Mouse (Mus musculus) v-Abl transformed pro-B cells (cell line): ENCODE data around the gene Tmem268.

Experiments
- in situ Hi-C, 2 experiments: fragments of 400-800 bp; cut with MboI; formaldehyde crosslinking; loops; one replicate each; pipeline ENCODE4 v1.15.1; 2025; ENCODE audit not compliant: unreplicated experiment in 2 of 2

Tmem268 gene

GRCm38 (mm10) chr4:63558407-63559081, at the start of gene Tmem268:
TSS of gene Tmem268 (plus strand) at chr4:63558781.
- in situ Hi-C loops = loop anchor here in 1 of 2 experiments (5.0 kb wide), 1 partner anchor 186 kb away; no protein-coding TSS in a partner anchor

GRCm38 (mm10) chr4:63512921-63513320, 45.7 kb upstream of the Tmem268 start:
- in situ Hi-C loops = loop anchor here (5.0 to 10.0 kb wide), 4 partner anchors 49 to 439 kb away; no protein-coding TSS in a partner anchor

- in situ Hi-C loops = loop anchor here (5.0 to 10.0 kb wide), 4 partner anchors 48 to 438 kb away; no protein-coding TSS in a partner anchor
These were observed 44.1 kb upstream of the Tmem268 start for GRCm38 (mm10) chr4:63514454-63514984.

DNA sequence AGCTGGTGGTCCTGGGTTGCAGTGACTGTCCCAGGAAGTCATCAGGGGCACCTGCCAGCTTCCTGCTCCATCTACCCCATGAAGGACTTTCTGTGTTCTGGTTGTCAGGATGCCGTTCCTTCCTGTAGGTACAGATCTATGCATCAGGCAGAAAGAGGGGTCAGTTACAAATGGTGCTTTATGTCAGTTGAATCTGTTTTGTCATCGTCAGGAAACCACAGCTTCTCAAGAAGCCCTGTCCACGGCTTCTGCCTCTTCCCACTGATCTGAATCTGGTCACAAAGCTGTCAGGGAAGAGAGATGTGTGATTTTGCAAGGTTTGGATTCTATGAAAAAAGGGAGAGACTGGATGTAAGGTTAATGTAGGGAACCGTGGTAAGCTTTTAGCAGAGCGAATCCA, 43.6 kb upstream of the Tmem268 start:
- in situ Hi-C loops = loop anchor here in 1 of 2 experiments (10.0 kb wide), 1 partner anchor 160 kb away; no protein-coding TSS in a partner anchor

GRCm38 (mm10) chr4:63521813-63522419, 36.7 kb upstream of the Tmem268 start:
- in situ Hi-C loops = no loop called here

GRCm38 (mm10) chr4:63525514-63525913, 33.1 kb upstream of the Tmem268 start:
- in situ Hi-C loops = no loop called here

DNA sequence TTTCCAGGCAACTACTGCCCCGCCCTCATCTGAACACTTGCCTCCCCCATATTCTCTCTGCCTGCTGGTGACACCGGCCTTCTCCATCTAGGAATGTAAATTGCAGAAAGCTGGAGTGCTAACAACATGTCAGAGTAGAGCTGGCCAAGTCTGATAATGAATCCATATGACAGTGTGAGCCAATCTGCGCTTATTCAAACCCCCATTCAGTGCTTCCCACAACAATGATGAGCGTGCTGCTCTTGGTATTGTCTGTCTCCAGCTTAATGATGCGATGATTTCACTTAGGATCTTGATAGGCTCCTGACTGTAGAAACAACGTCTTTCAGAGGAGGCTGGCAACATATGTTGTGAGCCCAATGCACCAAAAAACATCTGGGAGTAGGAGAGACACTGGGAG, 29.6 kb upstream of the Tmem268 start:
- in situ Hi-C loops = no loop called here

GRCm38 (mm10) chr4:63530409-63530808, 28.2 kb upstream of the Tmem268 start:
- in situ Hi-C loops = no loop called here

GRCm38 (mm10) chr4:63537602-63538001, 21.0 kb upstream of the Tmem268 start:
- in situ Hi-C loops = no loop called here

- in situ Hi-C loops = no loop called here
These were observed 16.4 kb upstream of the Tmem268 start for GRCm38 (mm10) chr4:63542209-63542608.

GRCm38 (mm10) chr4:63543746-63544493, 14.7 kb upstream of the Tmem268 start:
- in situ Hi-C loops = no loop called here

GRCm38 (mm10) chr4:63544494-63545230, 13.9 kb upstream of the Tmem268 start, which contains the start of gene Atp6v1g1:
TSS of gene Atp6v1g1 (plus strand) at chr4:63544772.
- in situ Hi-C loops = no loop called here

DNA sequence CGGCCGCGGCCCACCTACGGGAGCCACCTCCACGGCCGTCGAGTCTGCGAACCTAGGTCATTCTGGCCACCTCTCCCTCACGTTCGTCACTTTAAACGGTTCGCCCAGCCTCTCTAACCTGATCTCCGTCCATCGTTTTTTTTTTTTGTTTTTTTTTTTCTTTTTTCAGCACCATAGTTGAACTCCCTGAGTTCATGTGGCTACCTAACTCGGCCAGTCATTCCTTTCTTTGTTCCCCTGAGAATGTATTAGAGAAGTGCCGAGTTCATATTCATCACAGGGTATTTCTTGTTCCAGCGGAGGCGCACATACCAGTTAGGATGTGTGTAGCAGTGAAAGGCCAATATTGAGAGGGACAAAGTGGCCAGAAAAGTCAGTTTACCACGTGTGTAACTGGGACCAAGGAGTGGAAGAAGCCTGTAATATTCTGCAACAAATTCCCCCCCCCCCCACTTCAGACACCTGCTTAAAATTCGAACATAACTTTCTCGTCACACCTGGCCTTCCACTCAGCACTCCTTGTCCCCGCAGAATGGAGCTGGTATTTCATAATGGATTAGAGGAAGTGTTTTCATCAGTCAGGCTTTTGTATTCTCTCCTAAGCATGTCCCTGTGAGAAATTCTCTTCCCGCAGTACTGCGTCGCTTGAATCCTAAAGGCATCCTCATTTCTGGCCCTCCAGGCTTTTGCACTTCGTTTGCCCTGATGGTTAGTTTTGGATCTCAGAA, 13.2 kb upstream of the Tmem268 start:
- in situ Hi-C loops = no loop called here

DNA sequence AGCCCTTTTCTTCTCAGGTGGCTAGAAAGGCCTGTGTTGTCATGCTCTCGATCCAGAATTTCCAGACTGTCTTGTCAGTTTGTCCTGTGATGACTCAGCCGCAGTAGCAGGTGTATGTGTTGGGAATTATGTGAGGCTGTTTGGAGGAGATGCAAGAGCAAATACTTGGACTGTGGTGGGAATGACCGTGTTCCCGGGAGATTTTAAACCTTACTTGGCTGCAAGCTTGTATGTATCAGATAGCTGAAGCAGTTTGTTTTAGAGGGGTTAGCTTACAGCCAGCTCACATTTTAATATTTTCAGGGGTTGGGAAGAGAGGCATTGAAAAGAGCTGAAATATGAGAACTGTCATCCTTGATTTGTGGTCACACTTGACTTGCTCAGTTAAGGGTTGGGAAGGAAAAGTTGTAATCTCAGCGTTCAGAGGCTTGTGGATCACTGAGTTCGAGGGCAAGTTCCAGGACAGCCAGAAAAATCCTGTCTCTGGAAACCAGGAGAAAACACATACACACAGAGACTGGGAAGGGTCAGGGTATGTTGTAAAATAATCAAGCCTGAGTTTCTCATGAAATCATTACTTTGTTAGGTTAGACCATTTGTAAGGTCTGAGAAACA, 12.0 kb upstream of the Tmem268 start:
- in situ Hi-C loops = no loop called here

DNA sequence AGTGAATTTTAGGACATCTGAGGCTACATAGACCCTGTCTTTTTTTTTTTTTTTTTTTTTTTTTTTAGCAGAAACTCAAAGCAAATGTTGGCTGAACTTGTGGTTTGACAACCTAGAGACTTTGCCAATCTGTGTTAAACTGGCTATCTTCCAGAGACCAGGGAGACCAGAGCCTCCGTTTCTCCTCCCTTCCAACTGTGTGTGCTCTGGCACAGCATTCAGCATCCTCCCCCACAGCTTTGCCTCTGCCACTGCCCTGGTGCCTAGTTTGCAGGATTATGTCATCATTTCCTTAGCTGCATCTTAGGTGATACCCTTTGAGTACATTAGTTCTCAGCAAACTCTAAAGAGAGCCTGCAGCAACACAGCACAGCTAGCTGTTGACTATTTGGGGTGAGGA, 10.8 kb upstream of the Tmem268 start:
- in situ Hi-C loops = no loop called here

DNA sequence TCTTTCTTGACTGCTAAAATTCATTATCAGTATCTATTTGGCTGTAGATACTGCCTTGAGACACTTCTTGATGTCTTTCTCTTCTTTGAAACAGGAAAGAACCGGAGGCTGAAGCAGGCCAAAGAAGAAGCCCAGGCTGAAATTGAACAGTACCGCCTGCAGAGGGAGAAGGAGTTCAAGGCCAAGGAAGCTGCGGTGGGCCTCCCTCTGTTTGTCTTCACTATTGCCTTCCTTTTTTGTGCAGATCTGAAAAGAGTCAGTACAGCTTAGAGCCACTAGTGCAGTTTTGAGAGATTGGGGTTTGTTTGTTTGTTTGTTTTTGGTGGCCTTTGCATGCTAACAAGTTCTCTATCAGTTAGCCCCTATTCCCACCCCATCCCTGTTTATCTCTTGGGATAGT, 10.1 kb upstream of the Tmem268 start:
- in situ Hi-C loops = no loop called here

GRCm38 (mm10) chr4:63550908-63551307, 7.7 kb upstream of the Tmem268 start:
- in situ Hi-C loops = no loop called here

DNA sequence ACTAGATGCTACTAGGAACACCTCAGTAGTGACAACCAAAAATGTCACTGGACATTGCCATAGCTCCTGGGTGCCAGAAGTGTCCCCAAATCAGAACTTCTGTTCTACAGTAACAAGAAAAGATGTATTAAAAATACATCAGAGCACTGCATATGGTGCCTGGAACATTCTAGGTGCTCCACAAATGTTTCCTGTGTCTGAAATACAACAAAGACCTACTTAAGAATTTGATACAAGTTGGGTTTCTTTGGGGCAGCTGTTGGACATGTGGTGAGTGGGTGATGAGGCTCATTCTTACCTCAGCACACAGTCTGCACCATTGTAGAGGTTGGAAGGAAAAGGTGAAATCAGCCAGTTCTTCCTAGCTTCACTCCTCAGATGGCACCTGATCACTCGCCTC, 5.7 kb upstream of the Tmem268 start:
- in situ Hi-C loops = no loop called here
